Mouse (Mus musculus): ENCODE data around the gene Tspan32.

DNA sequence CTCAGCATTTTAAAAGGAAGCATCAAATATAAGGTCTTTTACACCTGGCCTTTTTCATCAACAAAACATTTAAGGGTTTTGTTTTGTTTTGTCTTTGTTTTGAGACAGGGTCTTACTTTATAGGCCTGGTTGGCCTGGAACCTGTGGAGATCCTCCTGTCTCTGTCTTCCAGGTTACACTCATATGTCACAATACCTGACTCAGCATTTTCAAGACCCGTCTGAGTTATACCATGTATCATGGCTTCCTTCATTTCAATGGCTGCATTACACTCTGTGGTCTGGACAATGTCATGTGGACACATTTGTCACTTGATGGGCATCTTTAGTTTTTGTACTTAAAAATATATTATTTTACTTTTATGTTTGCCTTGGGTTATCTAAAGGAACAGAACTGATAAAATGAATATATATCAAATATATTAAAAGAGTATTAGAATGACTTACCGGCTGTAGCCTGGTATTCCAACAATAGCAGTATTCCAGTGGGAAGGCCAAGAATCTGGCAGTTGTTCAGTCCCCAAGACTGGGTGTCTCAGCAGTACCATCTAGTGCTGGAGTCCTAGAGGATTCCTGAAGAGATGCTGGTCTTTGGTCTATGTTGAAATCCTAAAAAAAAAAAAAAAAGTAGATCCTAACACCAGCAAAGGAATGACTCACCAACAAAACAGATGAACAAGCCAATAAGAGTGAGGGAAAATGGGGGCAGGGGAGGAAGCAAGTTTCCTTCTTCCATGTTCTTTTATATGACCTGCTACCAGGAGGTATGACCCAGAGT lies 39.4 kb downstream of the Tspan32 start:
- no peak for TF ChIP-seq POLR2A (IDR thresholded peaks at IDR 0.05; ENCODE audit: borderline replicate concordance, control insufficient read depth, low read depth, low read length)
- no peak for TF ChIP-seq CTCF (IDR thresholded peaks at IDR 0.05; ENCODE audit: control insufficient read depth, insufficient read depth, low read length)

All from bone marrow, adult 2 months (tissue).